Mouse (Mus musculus) lung, adult 2 months (tissue): ENCODE measurements around the gene Dap.

Source experiments
- CTCF ChIP-seq: fragments of 200-500 bp; IDR thresholded peaks from 2 replicates; pipeline ENCODE4 v1.5.1; 2011; ENCODE audit warnings: mild to moderate bottlenecking, low read length, control low read depth; ENCODE audit not compliant: insufficient read depth
- POLR2A ChIP-seq: fragments of 200-500 bp; IDR thresholded peaks from 2 replicates; pipeline ENCODE4 v1.6.1; 2011; ENCODE audit warnings: low read depth, mild to moderate bottlenecking, control low read depth, low read length, borderline replicate concordance; ENCODE audit errors: extremely low read depth

GRCm38 (mm10) chr15:31255762-31256161, 31.6 kb downstream of the Dap start:
- no peak for TF ChIP-seq CTCF
- no peak for TF ChIP-seq POLR2A
